Mouse (Mus musculus): ENCODE data around the gene Dnmt3a. TPM values are rescaled to one million over a fixed set of nuclear protein-coding genes. Genes with fewer than 3 reads are reported as not detected.

The Dnmt3a gene
- polyA plus RNA-seq, 1 experiment from 2014 or later = 124 TPM

DNA sequence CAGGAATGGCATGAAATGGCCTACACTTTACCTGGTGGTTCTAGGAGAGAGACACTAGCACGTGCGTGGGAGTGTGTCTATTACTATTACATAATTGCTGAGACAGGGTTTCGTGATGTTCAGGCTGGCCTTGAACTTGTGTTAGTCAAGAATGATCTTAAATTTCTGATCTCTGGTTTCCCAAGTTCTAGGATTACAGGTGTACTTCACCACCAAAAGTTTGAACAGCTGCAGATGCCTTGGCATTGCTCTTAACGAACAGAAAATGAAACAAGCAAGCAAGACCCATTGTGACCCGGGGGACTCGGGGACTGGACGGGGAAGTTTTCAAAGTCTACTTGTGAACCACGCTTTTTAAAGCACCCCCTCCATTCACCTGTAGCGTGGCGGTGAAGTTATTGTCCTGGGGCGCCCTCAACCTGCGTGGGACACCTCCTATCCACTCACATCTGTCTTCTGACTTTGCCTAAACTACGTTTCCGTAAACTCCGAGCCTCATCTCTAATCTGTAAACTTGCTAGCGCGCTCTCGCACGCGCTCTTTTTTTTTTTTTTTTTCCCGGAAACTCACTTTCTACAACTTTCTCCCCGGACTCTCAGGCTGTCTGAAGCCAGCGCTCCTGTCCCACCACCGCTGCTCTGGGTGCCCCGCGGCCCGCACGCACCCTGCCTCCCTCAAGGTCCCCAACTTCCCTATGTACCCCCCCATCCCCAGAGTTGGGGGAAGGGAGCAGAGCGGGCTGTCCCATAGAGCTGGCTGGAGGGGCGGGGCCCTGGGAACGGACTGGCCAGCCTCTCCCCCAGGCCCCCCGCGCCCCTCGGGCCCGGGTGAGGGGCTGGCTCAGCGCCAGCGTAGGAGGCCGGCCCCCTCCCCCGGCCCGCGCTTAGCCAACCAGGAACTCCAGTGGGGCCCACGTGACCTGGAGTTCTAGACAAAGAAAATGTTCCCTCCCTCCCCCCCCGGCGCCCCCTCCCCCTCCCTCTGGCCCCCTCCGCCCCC lies 85.2 kb downstream of the Dnmt3a start:
- Histone ChIP-seq H3K4me2 (peak overlapping the region; percentile 75), H3K36me3 (peaks cover 39% of the 10 kb centered on the region), H3K4me3 (replicated peaks) (peak overlapping the region; percentile 48), H3K9ac (peak overlapping the region; percentile 51), H3K9me3 (replicated peaks) (no peaks in the 10 kb centered on the region), H3K27ac (peak overlapping the region; percentile 93), H3K27me3 (no peaks in the 10 kb centered on the region), H3K4me1 (peaks cover 85% of the 10 kb centered on the region)
- WGBS = 5% methylated on average over 42 of the region's 45 CpGs
- peak; percentile 69 for ATAC-seq (replicated peaks; ENCODE audit: low FRiP score)

DNA sequence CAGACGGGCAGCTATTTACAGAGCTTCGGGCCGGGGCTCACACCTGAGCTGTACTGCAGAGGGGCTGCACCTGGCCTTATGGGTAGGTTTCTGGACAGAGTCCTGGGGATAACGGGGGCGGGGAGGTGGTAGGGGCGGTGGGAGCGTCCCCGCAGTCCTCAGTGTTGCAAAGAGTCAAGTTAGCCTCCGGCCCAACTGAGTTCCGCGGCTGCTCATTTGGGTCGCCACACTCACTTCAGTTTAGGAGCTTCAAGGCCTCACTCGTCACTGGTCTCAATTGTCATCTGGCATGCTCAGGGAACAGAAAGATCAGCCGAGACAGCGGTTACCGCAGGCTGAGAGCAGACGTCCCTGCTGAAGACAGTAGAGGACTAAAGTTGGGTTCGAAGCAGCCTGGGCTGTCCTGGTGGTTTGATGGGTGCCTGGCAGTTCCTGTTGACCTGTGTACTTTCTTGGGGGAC lies 86.0 kb downstream of the Dnmt3a start:
- peak; percentile 31 for ATAC-seq (replicated peaks; ENCODE audit: low FRiP score)
- Histone ChIP-seq H3K27ac (peak overlapping the region; percentile 93), H3K9ac (peak overlapping the region; percentile 51), H3K27me3 (no peaks in the 10 kb centered on the region), H3K36me3 (peaks cover 47% of the 10 kb centered on the region), H3K4me1 (peaks cover 77% of the 10 kb centered on the region), H3K4me3 (replicated peaks) (peak overlapping the region; percentile 48), H3K4me2 (peak overlapping the region; percentile 75), H3K9me3 (replicated peaks) (no peaks in the 10 kb centered on the region)
- WGBS = 2% methylated on average over 18 of the region's 18 CpGs

DNA sequence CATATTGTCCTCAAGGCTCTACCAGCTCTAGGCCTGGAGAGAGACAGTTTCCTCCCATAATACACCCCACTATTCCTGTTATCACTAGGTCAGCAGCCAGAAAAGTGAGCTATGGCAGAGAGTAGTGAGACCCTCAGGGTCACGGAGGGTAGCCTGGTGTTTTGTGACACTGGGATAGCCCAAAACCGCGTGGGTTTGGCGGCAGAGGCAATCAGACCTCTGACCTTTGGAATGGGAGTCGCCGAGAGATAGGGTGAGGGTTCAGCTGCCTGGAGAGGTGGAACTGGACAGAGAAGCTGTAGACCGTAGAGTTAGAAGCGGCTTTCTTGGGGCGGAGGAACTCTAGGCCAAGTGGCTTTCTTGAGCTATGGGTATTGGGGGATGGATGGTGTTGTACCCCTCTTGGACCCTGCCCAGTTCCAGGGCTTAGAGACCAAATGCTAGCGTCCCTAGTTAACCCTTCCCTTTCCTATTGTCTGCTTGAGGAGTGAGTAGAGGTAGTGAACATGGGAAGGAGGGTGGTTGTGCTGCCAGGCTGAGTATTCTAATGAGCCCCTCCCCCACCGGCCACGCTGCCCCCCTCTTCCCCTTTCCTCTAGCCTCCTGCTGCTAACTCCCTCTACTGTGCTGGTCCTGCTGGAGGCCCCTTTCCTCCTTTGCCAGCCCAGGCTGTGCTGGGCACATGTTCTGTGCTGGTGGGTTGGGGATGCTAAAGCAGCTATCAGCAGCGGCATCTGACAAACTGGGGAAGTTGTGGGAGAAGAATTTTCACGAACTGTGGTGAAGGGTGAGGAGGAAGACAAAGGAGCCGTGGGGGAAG lies 86.6 kb downstream of the Dnmt3a start:
- no peaks in the 10 kb centered on the region for H3K27me3 ChIP-seq
- peaks cover 71% of the 10 kb centered on the region for H3K4me1 ChIP-seq
- H3K36me3 ChIP-seq = peaks cover 53% of the 10 kb centered on the region
- H3K9me3 ChIP-seq (replicated peaks) = no peaks in the 10 kb centered on the region
- WGBS = 3% methylated on average over 15 of the region's 15 CpGs
- peak overlapping the region; percentile 93 for H3K27ac ChIP-seq
- peak overlapping the region; percentile 48 for H3K4me3 ChIP-seq (replicated peaks)
- H3K4me2 ChIP-seq = peak overlapping the region; percentile 75
- peak overlapping the region; percentile 51 for H3K9ac ChIP-seq
- peak; percentile 27; the same call in 1 of the 2 replicates for ATAC-seq (replicated peaks; ENCODE audit: low FRiP score)

DNA sequence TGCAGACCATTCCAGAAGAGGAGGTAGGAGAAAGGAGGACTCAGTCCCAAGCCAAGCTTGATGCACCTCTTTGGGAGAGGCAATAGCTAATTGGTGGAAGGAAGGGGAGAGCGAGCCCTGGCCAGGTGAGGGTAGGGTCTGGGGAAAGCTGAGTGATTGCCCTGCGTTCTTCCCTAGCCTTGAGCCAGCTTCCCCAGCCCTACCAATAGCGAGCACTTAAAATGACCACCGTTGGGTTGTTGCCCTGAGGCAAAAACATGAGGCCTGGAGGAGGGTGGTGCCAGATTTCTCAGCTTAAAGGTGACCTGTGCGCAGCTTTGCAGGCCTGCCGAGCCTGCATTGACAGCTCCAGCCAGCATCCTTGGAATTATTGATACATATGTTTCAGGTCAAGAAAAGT lies 87.5 kb downstream of the Dnmt3a start:
- H3K27ac ChIP-seq = peak overlapping the region; percentile 93
- H3K4me1 ChIP-seq = peaks cover 62% of the 10 kb centered on the region
- H3K4me2 ChIP-seq = peak overlapping the region; percentile 75
- 43% methylated on average over 6 of the region's 6 CpGs for WGBS
- H3K27me3 ChIP-seq = no peaks in the 10 kb centered on the region
- ATAC-seq (replicated peaks; ENCODE audit: low FRiP score) = no peak
- H3K9ac ChIP-seq = peak overlapping the region; percentile 51; the same call in 1 of the 2 replicates
- peaks cover 62% of the 10 kb centered on the region for H3K36me3 ChIP-seq
- H3K9me3 ChIP-seq (replicated peaks) = no peaks in the 10 kb centered on the region
- H3K4me3 ChIP-seq (replicated peaks) = peak overlapping the region; percentile 48

DNA sequence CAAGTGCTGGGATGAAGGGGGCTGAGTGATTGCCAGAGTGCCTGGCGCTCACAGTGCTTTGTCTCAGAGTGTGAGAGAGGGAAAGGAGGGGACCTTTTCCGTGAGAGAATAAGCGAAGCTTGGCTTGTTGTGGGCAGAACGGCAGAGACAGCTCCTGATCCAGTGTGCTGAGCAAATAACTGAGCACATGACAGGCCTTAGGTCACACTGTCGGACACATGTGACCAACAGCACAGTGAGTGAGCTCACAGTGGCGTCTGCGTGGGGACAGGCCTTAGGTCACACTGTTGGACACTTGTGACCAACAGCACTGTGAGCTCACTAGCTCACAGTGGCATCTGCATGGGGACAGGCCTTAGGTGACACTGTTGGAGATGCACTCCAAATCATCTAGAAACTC lies 88.7 kb downstream of the Dnmt3a start:
- no peak overlapping the region for H3K4me3 ChIP-seq (replicated peaks)
- 70% methylated on average over 7 of the region's 7 CpGs for WGBS
- H3K4me2 ChIP-seq = no peak overlapping the region
- no peak for ATAC-seq (replicated peaks; ENCODE audit: low FRiP score)
- peaks cover 64% of the 10 kb centered on the region for H3K36me3 ChIP-seq
- H3K9me3 ChIP-seq (replicated peaks) = no peaks in the 10 kb centered on the region
- H3K27me3 ChIP-seq = no peaks in the 10 kb centered on the region
- H3K4me1 ChIP-seq = peaks cover 50% of the 10 kb centered on the region
- no peak overlapping the region for H3K27ac ChIP-seq
- no peak overlapping the region for H3K9ac ChIP-seq

DNA sequence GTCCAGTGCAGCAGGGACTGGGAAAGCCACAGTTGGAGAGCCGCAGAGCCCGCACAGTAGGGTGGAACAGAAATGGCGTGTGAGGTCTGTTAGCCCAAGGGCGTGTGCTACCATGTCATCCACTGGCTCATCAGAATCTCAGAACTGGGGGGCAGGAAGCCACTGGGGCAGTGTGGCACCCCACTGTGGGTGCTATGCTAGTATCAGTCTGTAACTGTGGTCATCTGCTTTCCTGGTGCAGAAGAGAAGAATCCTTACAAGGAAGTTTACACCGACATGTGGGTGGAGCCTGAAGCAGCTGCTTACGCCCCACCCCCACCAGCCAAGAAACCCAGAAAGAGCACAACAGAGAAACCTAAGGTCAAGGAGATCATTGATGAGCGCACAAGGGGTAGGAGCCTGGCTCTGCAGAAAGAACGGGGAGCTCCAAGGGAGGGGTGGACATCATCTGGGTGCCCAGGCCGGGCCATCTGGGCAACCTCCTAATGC lies 91.3 kb downstream of the Dnmt3a start:
- H3K4me3 ChIP-seq (replicated peaks) = no peak overlapping the region
- H3K4me2 ChIP-seq = no peak overlapping the region
- peaks cover 84% of the 10 kb centered on the region for H3K36me3 ChIP-seq
- no peak for ATAC-seq (replicated peaks; ENCODE audit: low FRiP score)
- H3K4me1 ChIP-seq = peaks cover 26% of the 10 kb centered on the region
- H3K27me3 ChIP-seq = no peaks in the 10 kb centered on the region
- WGBS = 90% methylated on average over 9 of the region's 9 CpGs
- H3K9me3 ChIP-seq (replicated peaks) = no peaks in the 10 kb centered on the region
- no peak overlapping the region for H3K9ac ChIP-seq
- no peak overlapping the region for H3K27ac ChIP-seq

DNA sequence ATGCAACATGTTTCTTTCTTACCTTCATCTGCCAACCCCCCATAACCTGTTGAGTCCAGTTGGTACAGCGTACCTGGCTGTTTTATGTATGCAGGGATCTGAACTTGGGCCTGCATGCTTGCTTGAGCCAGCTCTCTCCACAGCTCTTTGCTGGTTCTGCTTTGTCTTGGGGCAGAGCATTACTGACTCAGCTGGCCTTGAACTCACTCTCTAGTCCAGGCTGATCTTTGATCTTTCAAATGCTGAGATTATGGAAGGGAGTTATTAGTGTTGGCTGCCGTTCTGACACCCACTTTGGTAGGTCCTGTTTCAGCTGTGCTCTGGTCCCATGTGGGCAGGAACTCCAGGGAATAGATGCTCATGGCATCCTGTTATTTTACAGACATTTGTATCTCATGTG lies 93.0 kb downstream of the Dnmt3a start:
- Histone ChIP-seq H3K9ac (no peak overlapping the region), H3K9me3 (replicated peaks) (no peaks in the 10 kb centered on the region), H3K27me3 (no peaks in the 10 kb centered on the region), H3K4me3 (replicated peaks) (no peak overlapping the region), H3K4me1 (peaks cover 9% of the 10 kb centered on the region), H3K4me2 (no peak overlapping the region), H3K36me3 (peaks cover 96% of the 10 kb centered on the region), H3K27ac (no peak overlapping the region)
- no peak for ATAC-seq (replicated peaks; ENCODE audit: low FRiP score)
- 90% methylated on average over 2 of the region's 2 CpGs for WGBS

DNA sequence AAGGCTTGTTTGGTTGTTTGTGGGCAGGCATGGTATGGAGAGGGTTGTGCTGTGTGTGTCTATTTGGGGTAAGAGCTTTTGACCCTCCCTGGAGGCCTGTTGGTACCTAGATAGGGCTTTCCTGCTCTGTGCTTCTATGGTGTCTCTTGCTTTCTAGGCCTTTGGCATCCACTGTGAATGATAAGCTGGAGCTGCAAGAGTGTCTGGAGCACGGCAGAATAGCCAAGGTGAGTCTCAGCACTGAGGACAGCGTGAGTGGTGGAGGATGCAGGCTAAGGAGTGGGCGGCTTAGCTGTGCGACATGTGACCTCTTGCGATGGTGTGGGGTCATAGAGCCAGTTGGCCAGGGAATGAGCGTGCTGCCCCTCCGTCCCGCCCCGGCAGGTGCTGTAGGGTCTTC lies 99.6 kb downstream of the Dnmt3a start:
- WGBS = 86% methylated on average over 9 of the region's 9 CpGs
- Histone ChIP-seq H3K4me3 (replicated peaks) (no peak overlapping the region), H3K4me1 (no peaks in the 10 kb centered on the region), H3K9me3 (replicated peaks) (no peaks in the 10 kb centered on the region), H3K27ac (no peak overlapping the region), H3K36me3 (peaks cover 94% of the 10 kb centered on the region), H3K27me3 (no peaks in the 10 kb centered on the region), H3K4me2 (no peak overlapping the region), H3K9ac (no peak overlapping the region)
- no peak for ATAC-seq (replicated peaks; ENCODE audit: low FRiP score)

DNA sequence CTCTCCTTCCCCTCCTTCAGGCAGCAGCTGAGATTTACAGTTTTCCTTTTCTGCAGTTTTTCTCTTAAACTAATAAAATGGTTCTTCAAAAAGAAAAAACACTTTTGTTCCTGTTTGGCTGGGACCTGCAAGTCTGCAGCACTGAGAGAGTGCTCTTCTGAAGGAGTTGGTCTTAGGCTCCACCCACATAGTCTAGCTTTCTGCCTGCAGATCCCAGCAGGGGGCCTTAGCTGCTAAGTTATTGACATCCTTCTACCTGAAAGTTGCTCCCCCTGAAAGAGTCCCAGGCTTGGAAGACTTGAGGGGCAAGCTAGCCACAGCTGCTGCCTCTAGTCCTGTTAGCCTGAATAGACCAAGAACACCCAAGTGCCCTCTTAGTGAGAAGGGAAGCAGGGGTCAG lies 100.5 kb downstream of the Dnmt3a start:
- Histone ChIP-seq H3K9me3 (replicated peaks) (no peaks in the 10 kb centered on the region), H3K4me3 (replicated peaks) (no peak overlapping the region), H3K4me1 (no peaks in the 10 kb centered on the region), H3K27ac (no peak overlapping the region), H3K4me2 (no peak overlapping the region), H3K9ac (no peak overlapping the region), H3K36me3 (peaks cover 88% of the 10 kb centered on the region), H3K27me3 (no peaks in the 10 kb centered on the region)
- no peak for ATAC-seq (replicated peaks; ENCODE audit: low FRiP score)

DNA sequence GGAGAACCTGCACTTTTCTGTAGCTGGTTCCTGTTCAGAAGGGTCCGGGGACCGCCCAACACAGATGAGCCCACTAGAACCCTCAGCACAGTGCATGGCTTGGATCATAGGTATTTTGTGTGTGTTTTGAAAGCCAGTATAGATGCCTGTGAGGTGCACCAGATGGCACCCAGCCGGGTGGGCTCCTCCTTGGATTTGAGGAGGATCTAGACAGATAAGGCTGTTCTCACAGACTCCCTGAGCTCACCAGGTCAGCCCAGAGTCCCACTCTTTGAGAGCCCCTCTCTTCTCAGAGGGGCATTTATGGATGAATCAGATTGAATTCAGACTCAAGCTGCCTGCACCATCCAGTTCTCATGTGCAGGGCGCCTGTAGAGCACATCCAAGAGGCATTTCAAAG lies 101.2 kb downstream of the Dnmt3a start:
- Histone ChIP-seq H3K4me1 (no peaks in the 10 kb centered on the region), H3K27me3 (no peaks in the 10 kb centered on the region), H3K9ac (no peak overlapping the region), H3K9me3 (replicated peaks) (no peaks in the 10 kb centered on the region), H3K4me2 (no peak overlapping the region), H3K36me3 (peaks cover 81% of the 10 kb centered on the region), H3K27ac (no peak overlapping the region), H3K4me3 (replicated peaks) (no peak overlapping the region)
- ATAC-seq (replicated peaks; ENCODE audit: low FRiP score) = no peak
- 89% methylated on average over 4 of the region's 4 CpGs for WGBS

DNA sequence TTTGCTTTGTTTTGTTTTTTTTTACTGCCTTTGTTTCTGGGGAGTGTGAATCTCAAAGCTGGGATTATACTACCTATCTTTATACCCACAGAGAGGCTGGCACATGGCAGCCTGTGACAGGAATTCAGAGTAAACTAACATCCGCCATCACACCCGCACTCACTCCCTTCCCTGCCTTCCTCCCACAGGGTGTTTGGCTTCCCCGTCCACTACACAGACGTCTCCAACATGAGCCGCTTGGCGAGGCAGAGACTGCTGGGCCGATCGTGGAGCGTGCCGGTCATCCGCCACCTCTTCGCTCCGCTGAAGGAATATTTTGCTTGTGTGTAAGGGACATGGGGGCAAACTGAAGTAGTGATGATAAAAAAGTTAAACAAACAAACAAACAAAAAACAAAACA lies 101.6 kb downstream of the Dnmt3a start:
- H3K4me1 ChIP-seq = no peaks in the 10 kb centered on the region
- 71% methylated on average over 13 of the region's 13 CpGs for WGBS
- no peak overlapping the region for H3K27ac ChIP-seq
- no peaks in the 10 kb centered on the region for H3K9me3 ChIP-seq (replicated peaks)
- H3K27me3 ChIP-seq = no peaks in the 10 kb centered on the region
- H3K4me3 ChIP-seq (replicated peaks) = no peak overlapping the region
- no peak for ATAC-seq (replicated peaks; ENCODE audit: low FRiP score)
- H3K4me2 ChIP-seq = no peak overlapping the region
- H3K9ac ChIP-seq = no peak overlapping the region
- H3K36me3 ChIP-seq = peaks cover 77% of the 10 kb centered on the region

Data from kidney, embryonic 15.5 days (tissue).